Mouse (Mus musculus) G1E (cell line): ENCODE measurements around the gene Zfp59. TPM values are rescaled to one million over a fixed set of nuclear protein-coding genes. Genes with fewer than 3 reads are reported as not detected.
"Not testable (repeated sequence)": the region's sequence is repeated elsewhere in the genome, so short reads cannot be mapped to it uniquely, and the experiment has no call there.

ENCODE experiments used
- ATAC-seq: 2 replicates; pipeline ENCODE4 v1.8.0; 2016; ENCODE audit warnings: mild to moderate bottlenecking; ENCODE audit not compliant: insufficient number of reproducible peaks, poor library complexity, low FRiP score, severe bottlenecking; ENCODE audit errors: extremely low read depth
- DNase-seq: peaks from one replicate; pipeline ENCODE4 v3.0.0; 2012; ENCODE audit warnings: low spot score
- H3K27me3 ChIP-seq: 2 replicates; pipeline ENCODE4 v1.6.1; 2012; ENCODE audit warnings: mild to moderate bottlenecking, low read length, inconsistent platforms; ENCODE audit not compliant: insufficient read depth
- H3K36me3 ChIP-seq: replicated peaks from 2 replicates; pipeline ENCODE3; 2012; ENCODE audit warnings: mild to moderate bottlenecking, inconsistent platforms
- H3K4me1 ChIP-seq: 2 replicates; pipeline ENCODE4 v1.6.1; 2012; ENCODE audit warnings: low read depth, low read length, inconsistent platforms, mixed read lengths; ENCODE audit not compliant: insufficient read depth
- H3K4me3 ChIP-seq: 2 replicates; pipeline ENCODE4 v1.5.1; 2012; ENCODE audit warnings: low read depth, mild to moderate bottlenecking, inconsistent platforms, low read length, moderate library complexity, mixed read lengths
- H3K9me3 ChIP-seq: replicated peaks from 2 replicates; pipeline ENCODE4 v1.6.1; 2012; ENCODE audit warnings: inconsistent platforms
- CTCF ChIP-seq: IDR thresholded peaks from 2 replicates; pipeline ENCODE4 v1.5.1; 2012; ENCODE audit warnings: low read depth, low read length, inconsistent platforms, mixed read lengths
- GATA1 ChIP-seq: IDR thresholded peaks from 2 replicates; pipeline ENCODE4 v1.6.1; 2012; ENCODE audit warnings: borderline replicate concordance, low read length, inconsistent platforms, mixed read lengths
- GATA2 ChIP-seq: IDR thresholded peaks from 2 replicates; pipeline ENCODE4 v1.6.1; 2012; ENCODE audit warnings: low read depth, low read length, inconsistent platforms, borderline replicate concordance
- POLR2AphosphoS5 ChIP-seq: IDR thresholded peaks from 2 replicates; pipeline ENCODE4 v1.6.1; 2012; ENCODE audit warnings: low read depth, low read length, inconsistent platforms; ENCODE audit not compliant: insufficient replicate concordance
- TAL1 ChIP-seq: conservative IDR thresholded peaks from 2 replicates; pipeline ENCODE4 v1.6.1; 2012; ENCODE audit warnings: low read depth, low read length, inconsistent platforms, mixed read lengths
- polyA plus RNA-seq: library from polyadenylated mRNA; stranded (reverse); fragments of >175 nt; gene quantifications from 2 replicates; pipeline ENCODE4 v1.2.3, GENCODE M21; 2012
- total RNA-seq, 2 experiments: library from RNA; stranded (forward) in 1 of 2; stranded (reverse) in 1 of 2; fragments of 200-1000 nt in 1 of 2; fragments of >200 nt in 1 of 2; fragmentation: Nextera tagmentation in 1 of 2; gene quantifications; 2 replicates each; pipeline ENCODE4 v1.2.3; 2014 to 2017

The Zfp59 gene
- total and polyA plus RNA-seq, 3 experiments: 0.33 to 9.6 (median 8.9) TPM

DNA sequence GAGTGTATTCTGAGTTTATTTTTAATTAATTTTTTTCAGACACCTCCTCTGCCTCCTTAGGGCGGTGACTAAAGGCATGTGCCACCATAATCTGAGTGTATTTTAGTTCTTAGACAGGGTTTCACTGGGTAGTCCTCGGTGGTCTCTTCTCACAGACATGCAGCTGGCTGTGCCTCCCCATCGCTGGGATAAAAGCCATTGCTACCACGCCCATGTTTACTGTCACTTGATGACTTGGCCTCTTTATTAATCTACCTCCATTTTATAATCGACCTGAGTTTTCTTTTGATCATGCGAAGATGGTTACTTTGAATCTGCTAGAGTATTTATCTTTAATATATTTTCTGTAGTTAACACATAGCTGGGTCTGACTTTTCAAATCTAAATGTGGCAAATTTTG lies 511 bp upstream of the Zfp59 start:
- TF ChIP-seq TAL1: no peak
- TF ChIP-seq CTCF: no peak
- TF ChIP-seq GATA1: no peak
- no peak for TF ChIP-seq POLR2AphosphoS5
- no peak for TF ChIP-seq GATA2
- H3K4me3 ChIP-seq: peak overlapping the region; percentile 73
- ATAC-seq (no peak), DNase-seq (no peak)
- peaks cover 3% of the 10 kb centered on the region; the same call in 1 of the 2 replicates for H3K9me3 ChIP-seq
- peaks cover 21% of the 10 kb centered on the region for H3K36me3 ChIP-seq
- H3K27me3 ChIP-seq: no peaks in the 10 kb centered on the region
- H3K4me1 ChIP-seq: peaks cover 21% of the 10 kb centered on the region

GRCm38 (mm10) chr7:27839596-27839995 lies 1.2 kb downstream of the Zfp59 start:
- peaks cover 30% of the 10 kb centered on the region for H3K36me3 ChIP-seq
- TF ChIP-seq GATA2 (no peak), GATA1 (no peak), TAL1 (no peak), POLR2AphosphoS5 (no peak), CTCF (no peak)
- H3K4me1 ChIP-seq: peaks cover 17% of the 10 kb centered on the region
- no peak for ATAC-seq
- H3K9me3 ChIP-seq: peaks cover 3% of the 10 kb centered on the region; the same call in 1 of the 2 replicates
- DNase-seq: no peak
- H3K4me3 ChIP-seq: peak overlapping the region; percentile 73; the same call in 1 of the 2 replicates
- H3K27me3 ChIP-seq: no peaks in the 10 kb centered on the region

GRCm38 (mm10) chr7:27840104-27840503 lies 1.7 kb downstream of the Zfp59 start:
- TF ChIP-seq POLR2AphosphoS5 (no peak), GATA2 (no peak), CTCF (no peak), GATA1 (no peak), TAL1 (no peak)
- Histone ChIP-seq H3K27me3 (no peaks in the 10 kb centered on the region), H3K4me1 (peaks cover 17% of the 10 kb centered on the region), H3K9me3 (peaks cover 3% of the 10 kb centered on the region; the same call in 1 of the 2 replicates), H3K4me3 (no peak overlapping the region), H3K36me3 (peaks cover 35% of the 10 kb centered on the region)
- ATAC-seq (no peak), DNase-seq (no peak)

GRCm38 (mm10) chr7:27857227-27857626 lies 18.8 kb downstream of the Zfp59 start, which contains the start of gene Zfp607a:
Zfp607a (plus strand) TSS chr7:27857527.
- TF ChIP-seq TAL1: no peak
- no peak for TF ChIP-seq GATA2
- no peak for TF ChIP-seq CTCF
- no peak for TF ChIP-seq POLR2AphosphoS5
- TF ChIP-seq GATA1: no peak
- Histone ChIP-seq H3K4me1 (peaks cover 23% of the 10 kb centered on the region), H3K9me3 (no peaks in the 10 kb centered on the region), H3K27me3 (no peaks in the 10 kb centered on the region), H3K4me3 (no peak within 1 kb of the TSS), H3K36me3 (peaks cover 9% of the 10 kb centered on the region)
- ATAC-seq: no peak
- no peak for DNase-seq

DNA sequence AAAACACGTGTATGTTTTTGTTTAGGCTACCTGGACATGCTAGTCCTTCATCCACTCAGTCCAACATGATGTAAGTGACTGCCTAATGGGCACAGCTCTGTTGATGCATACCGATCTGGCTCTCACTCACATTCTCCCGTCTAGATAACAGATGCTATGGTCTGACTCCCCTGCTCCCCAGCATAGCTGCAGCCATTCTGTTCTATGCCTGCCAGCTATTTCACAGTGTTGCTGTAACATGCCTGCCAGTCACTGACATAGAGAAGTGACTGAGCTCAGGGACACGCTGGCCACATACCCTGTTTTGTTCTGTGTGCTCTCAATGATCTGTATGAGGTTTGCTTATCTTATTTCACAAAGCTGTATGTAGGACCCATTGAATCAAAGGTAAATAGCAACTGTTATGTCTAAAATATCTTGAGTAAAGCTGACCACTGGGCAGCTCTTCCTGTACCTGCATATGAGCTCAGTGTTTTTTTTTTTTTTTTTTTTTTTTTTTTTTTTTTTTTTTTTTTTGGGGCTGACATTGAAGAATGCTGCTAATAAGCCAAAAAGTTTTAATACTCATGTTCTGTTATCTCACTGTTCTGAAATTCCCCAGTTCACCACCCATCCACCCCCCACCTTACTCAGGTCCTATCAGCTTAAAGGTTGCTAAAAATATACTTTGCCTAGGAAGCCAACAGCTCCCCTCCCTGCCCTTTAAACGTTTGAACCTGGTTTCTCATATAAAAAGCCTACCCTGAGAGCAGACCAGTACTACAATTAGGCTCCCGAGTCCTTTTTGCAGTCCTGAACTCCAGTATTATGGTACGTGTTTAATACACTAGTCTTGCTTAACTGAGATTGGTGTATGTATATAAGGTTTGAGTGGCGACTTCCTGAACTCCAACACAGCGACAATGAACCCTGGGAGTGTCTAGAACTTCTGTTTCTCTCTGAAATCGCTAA lies 21.2 kb downstream of the Zfp59 start:
- peak overlapping the region; percentile 80 for H3K4me3 ChIP-seq
- peaks cover 15% of the 10 kb centered on the region for H3K36me3 ChIP-seq
- H3K4me1 ChIP-seq: peaks cover 23% of the 10 kb centered on the region
- no peak; the same call in 1 of the 2 replicates for ATAC-seq
- no peaks in the 10 kb centered on the region for H3K27me3 ChIP-seq
- no peaks in the 10 kb centered on the region for H3K9me3 ChIP-seq
- no peak for TF ChIP-seq GATA1
- peak; percentile 31 for DNase-seq

DNA sequence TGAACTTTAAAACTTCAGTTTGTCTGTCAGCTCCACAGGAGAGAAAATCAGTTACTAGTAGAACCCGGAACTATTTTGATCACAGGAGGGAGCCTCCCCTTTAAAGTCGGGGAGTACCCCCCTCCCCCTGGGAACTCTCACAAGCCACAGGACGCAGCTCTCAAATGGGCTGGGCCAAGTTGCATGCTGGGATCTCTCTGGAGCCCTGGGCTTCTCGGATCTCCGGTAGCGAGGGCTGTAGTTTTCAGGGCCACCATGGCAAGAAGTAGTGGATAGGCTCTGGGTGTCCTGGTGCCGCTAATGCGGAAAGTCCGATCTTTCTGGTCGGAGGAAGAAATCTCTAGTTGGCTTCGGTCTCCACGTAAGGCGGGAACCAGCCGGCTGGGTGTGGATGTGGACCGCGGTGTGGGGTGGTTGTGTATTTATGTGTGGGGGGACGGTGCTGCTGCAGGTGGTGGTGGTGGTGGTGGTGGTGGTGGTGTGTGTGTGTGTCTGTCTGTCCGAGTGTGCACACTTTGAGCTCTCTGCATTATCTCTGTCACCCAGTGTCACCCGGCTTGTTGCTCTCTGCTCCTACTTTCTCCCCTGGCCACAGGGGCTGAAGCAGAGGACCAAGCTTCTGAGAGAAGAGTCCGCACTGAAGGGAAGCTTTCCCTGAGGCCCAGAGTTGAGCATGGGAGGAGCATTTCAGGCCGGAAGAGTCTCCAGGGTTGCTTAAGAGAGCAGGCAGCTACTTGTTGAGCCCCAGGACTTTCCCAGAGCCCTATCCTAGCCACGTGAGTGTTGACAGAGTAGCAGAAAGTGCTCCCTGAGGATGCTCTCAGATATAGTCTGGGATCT lies 22.2 kb downstream of the Zfp59 start:
- Histone ChIP-seq H3K4me3 (peak overlapping the region; percentile 80), H3K36me3 (peaks cover 23% of the 10 kb centered on the region), H3K4me1 (peaks cover 23% of the 10 kb centered on the region), H3K27me3 (no peaks in the 10 kb centered on the region), H3K9me3 (no peaks in the 10 kb centered on the region)
- ATAC-seq (peak; percentile 96), DNase-seq (peak; percentile 90)
- no peak for TF ChIP-seq POLR2AphosphoS5
- no peak for TF ChIP-seq CTCF
- no peak for TF ChIP-seq GATA1
- TF ChIP-seq TAL1: no peak
- no peak for TF ChIP-seq GATA2

GRCm38 (mm10) chr7:27862578-27862977 lies 24.2 kb downstream of the Zfp59 start:
- not testable (repeated sequence) for H3K9me3 ChIP-seq, DNase-seq, H3K27me3 ChIP-seq, ATAC-seq, H3K4me3 ChIP-seq
- peaks cover 40% of the 10 kb centered on the region for H3K36me3 ChIP-seq
- peaks cover 28% of the 10 kb centered on the region for H3K4me1 ChIP-seq
